Mouse (Mus musculus): ENCODE results near the gene Cers3. TPM values are rescaled to one million over a fixed set of nuclear protein-coding genes. Genes with fewer than 3 reads are reported as not detected.

Cers3 gene
- polyA plus RNA-seq (2014; fragmentation: Illumina TruSeq; extraction: RNeasy Lipid Tissue Mini Kit (QIAGEN cat#74804); ENCODE audit: low read depth, low replicate concordance) = not detected

GRCm38 (mm10) chr7:66743377-66743781, at the start of gene Cers3:
Cers3 (plus strand) TSS chr7:66743504.

GRCm38 (mm10) chr7:66839463-66840007, 96.2 kb downstream of the Cers3 start, which contains the start of gene Adamts17:
Adamts17 (plus strand) TSS chr7:66839735.

Other genes with a start within 250 kb of the Cers3 start
- gene Asb7, start 53.9 kb upstream of the Cers3 start, polyA plus RNA-seq (2014; fragmentation: Illumina TruSeq; extraction: RNeasy Lipid Tissue Mini Kit (QIAGEN cat#74804); ENCODE audit: low read depth, low replicate concordance) = 8.4 TPM
- 2.5 TPM for gene Lins1, start 53.6 kb upstream of the Cers3 start, polyA plus RNA-seq (2014; fragmentation: Illumina TruSeq; extraction: RNeasy Lipid Tissue Mini Kit (QIAGEN cat#74804); ENCODE audit: low read depth, low replicate concordance)
- not detected for gene Adamts17, start 96.2 kb downstream of the Cers3 start, polyA plus RNA-seq (2014; fragmentation: Illumina TruSeq; extraction: RNeasy Lipid Tissue Mini Kit (QIAGEN cat#74804); ENCODE audit: low read depth, low replicate concordance)

All from liver, adult 10 weeks (tissue).